Mouse (Mus musculus) erythroblast, adult 5-6 weeks (primary cell): Measurements from ENCODE around the gene Mef2a. TPM values are rescaled to one million over a fixed set of nuclear protein-coding genes. Genes with fewer than 3 reads are reported as not detected.

ENCODE experiments used
- ATAC-seq: replicated peaks from 2 replicates; pipeline ENCODE4 v1.8.0; 2016; ENCODE audit warnings: moderate number of reproducible peaks, mild to moderate bottlenecking, moderate TSS enrichment, inconsistent platforms; ENCODE audit not compliant: poor library complexity, low FRiP score, severe bottlenecking
- total RNA-seq, 2 experiments: library from RNA; stranded (forward) in 1 of 2; stranded (reverse) in 1 of 2; fragments of 150-400 nt in 1 of 2; fragments of 200-764, 138-1000 nt in 1 of 2; gene quantifications; 2 replicates each; pipeline versions ENCODE4 v1.2.3 to v1.2.4; 2015 to 2017; ENCODE audit warnings: low replicate concordance in 2 of 2

Mef2a gene
- total RNA-seq (2015; ENCODE audit: low replicate concordance) (12.3 and 14.2 TPM in 2 replicates), total RNA-seq (2017; ENCODE audit: low replicate concordance) (9.3 and 11.8 TPM in 2 replicates)

- ATAC-seq = peak; percentile 94
Measured at GRCm38 (mm10) chr7:67372729-67373583, at the start of gene Mef2a. Mef2a (minus strand) TSS chr7:67372858.

DNA sequence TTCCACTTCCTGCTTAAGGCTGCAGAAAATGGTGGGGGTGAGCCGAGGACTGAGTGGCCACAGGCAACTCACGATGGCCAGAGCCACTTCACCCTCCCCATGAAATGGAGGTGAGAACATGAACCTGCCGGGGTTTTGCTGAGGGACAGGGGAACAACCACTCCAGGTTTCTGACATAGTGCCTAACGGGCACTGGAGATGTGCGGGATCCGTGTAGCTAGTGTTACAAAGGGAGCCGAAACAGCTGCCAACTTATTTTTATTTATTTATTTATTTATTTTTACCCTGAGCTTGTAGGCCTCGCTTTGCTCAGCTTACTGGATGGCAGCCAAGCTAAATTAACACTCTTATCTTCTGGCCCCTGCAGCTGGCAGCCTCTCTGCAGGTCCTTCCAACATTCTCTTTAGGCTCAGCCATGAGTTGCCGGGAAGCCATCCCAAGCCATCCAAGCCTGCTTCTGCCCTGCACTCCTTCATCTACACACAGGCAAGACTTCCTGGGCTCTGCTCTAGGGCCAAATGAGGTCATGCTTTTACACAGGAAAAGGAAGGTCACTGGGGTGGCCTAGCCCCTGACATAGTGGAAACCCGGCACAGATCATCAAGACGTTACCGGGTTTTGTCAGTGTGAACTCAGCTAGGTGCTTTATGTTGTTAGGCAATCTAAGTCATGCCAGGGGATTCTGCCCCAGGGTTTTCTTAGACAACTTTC is 49.0 kb upstream of the Mef2a start:
- ATAC-seq = no peak

DNA sequence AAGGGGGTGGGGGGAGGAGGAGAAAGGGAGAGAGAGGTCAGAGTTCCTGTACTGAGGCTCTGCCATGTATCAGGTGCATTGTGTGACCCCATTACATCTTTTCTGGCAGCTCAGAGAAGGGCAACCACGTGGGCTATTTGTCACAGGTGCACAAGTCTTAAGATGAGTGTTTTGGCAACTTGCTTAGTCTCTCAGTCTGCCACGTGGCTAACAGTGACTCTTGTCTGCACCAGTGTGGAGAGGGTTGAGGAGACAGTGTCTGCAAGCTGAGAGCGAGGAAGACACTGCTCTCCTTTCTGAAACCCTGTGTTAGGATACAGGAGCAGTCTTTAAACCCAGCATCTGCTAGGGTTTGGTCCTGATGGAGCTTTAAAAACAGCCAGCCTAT is 48.4 kb upstream of the Mef2a start:
- ATAC-seq = no peak

DNA sequence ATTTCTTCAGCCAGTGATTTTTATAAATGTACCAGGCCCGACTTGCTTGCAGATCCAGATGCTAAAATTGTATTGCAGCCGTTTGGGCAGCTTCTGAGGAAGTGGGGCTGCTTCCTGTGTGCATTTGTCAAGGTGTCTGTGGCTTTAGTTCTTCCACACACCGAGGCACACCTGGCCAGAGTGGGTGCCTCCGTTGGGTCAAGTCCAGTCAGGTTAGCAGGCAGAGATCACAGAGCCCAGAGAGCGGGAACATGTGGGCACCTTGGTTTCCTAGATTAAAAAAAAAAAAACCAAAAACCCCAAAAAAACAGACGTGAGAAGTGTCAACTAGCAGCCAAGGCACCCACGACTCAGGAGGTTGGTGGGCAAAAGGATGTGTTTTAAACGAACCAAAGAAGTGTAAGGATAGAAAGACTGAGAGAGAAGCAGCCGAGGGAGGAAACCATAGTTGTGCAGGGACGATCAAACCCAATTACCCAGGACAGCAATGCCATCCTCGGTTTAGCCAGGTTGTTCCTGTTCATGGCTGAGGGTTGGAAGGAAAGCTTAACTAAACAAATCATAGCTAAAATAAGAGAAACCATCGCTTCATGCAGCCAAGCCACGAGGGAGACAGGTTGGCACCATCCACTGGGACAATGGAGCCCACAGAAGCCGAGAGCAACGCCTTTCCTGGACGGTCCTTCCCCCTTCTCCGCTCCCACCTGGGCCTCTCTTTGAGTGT is 47.1 kb upstream of the Mef2a start:
- no peak for ATAC-seq

DNA sequence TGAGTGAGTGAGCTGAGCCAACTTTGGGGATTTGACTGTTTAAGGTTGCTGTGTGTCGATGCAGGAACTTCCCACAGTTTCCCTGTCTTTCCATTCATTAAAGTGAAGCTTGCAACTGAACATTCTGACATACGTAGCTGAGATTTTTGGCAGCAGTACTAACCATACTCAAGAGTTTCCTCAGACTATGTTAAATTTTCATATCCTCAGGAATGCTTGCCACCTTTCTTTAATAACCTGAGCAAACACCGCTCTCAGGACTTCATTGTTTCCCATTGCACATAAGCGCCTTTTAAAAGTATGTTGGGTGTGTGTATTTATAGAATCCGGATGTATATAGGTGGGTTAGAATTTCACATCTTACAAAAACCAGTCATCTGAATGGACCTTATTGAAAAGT is 45.5 kb upstream of the Mef2a start:
- no peak for ATAC-seq

- no peak for ATAC-seq
Measured at GRCm38 (mm10) chr7:67414766-67415165, 42.1 kb upstream of the Mef2a start.

DNA sequence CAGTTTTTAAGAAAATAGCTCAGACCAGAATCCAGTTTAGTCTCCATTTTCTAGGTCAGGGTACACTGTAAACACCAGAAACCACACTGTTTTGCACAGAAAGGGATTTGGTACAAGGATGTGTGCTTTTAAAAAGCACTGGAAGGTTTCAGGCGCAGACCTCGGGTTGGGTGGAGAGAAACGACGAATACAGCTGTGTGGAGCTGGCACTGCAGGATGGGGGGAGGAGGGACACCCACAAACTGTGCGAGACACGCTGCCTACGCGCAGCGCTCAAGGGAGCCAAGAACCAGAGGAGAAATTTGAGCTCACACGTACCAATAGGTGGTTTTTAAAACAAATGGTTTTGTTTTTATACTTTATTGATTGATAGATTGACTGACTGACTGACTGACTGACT is 40.0 kb upstream of the Mef2a start:
- no peak for ATAC-seq

- ATAC-seq = no peak
Measured at GRCm38 (mm10) chr7:67407019-67407418, 34.4 kb upstream of the Mef2a start.

DNA sequence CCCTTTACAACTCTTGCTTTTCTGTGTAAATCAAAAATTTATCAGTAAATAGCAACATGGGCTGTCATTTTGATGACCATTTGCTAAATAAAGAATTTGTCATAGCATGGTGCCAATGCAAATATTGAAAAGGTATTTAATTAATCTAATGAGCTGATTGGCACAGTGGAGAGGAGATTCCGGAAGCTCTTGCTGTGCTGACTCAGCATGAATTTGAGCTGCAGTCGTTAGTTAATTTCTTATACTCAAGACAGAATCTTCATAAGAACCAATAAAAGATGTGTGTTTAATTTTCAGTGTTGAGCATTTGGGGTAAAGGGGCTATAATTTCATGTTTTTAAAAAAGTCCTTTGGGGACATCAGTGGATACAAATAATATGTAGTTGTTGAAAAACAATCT is 31.5 kb upstream of the Mef2a start:
- no peak for ATAC-seq

GRCm38 (mm10) chr7:67402353-67402752 is 29.7 kb upstream of the Mef2a start:
- no peak for ATAC-seq

- ATAC-seq = no peak
Measured at GRCm38 (mm10) chr7:67401379-67401778, 28.7 kb upstream of the Mef2a start.

DNA sequence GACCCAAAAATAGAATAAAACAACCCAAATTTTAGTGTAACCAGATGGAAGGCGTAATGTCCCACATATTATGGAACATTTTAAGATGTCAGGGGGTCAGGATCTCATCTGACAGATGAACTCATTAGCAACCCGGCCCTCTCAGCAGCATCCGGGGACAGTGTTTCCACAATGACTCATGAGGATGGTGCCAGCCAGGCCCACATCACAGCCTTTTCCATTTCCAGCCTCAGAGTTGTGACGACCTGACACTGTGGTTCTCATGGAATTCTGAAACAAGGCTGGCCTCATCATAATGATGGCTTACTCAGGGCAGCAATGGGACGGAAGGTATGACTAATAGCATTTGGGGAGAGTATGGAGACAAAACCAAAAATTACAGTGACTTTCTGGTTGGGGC is 18.1 kb upstream of the Mef2a start:
- no peak for ATAC-seq

DNA sequence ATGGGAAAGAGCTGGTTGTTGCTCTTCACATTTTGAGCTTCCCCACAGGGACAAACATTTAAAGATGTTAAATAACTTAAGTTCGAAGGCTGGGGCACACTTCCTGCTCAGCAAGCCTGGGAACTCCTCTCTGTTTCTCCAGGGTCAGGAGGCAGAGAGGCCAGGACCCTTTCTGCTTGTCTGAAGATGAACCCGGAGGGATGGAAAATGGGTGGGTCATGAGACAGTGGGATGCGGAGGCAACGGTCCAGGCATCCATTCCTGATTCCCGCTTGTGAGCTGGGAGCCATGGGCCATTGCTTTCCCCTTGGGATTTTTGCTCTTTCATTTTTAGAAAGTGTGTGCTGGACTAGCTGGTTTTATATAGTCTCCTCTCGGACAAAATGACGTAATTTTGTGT is 17.4 kb upstream of the Mef2a start:
- ATAC-seq = no peak

GRCm38 (mm10) chr7:67384942-67385872 is 12.5 kb upstream of the Mef2a start:
- no peak for ATAC-seq

DNA sequence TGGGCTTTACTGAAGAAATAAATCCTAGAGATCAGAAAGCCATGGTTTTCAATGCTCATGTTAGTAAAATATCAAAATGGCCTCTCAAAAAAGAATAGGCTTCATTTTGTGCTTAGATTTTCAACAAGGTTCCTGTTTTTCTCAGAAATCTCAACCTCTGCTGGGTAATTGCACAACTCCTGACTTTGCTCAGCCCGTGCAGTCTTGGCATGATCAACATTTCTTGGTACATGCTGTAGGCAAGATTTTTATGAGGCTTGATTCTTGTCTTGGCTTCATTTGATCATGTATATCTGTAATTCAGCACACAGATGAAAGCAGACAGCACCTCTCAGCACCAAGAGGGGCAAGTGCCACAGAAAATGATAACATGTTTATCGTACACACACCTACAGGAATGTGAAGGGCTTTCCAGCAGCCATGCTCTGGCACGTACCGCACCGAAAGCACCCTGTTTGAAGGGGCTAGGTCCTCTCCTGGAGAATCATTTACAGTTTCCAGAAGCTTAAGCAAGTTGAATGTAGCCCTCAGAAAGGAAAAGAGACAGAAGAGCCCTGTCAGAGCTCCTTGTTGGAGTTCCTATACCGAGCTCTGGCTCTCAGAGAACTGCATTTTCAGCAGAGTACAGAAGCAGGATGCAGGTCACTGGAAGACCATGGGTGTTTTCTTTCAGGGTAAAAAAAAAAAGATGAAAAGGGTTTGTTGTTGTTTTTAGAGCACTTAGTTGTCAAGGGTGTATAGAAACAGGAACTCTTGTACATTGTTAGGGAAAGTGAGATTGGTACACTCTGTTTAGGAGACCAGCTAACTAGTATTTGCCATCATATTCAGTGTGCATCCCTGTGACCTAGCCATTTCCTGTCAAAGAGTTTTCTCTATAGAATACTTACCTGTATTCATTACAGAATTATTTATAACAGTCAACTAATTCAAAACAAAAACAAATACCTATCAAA is 7.8 kb upstream of the Mef2a start:
- ATAC-seq = no peak

- no peak for ATAC-seq
Measured at GRCm38 (mm10) chr7:67376796-67377195, 4.1 kb upstream of the Mef2a start.

DNA sequence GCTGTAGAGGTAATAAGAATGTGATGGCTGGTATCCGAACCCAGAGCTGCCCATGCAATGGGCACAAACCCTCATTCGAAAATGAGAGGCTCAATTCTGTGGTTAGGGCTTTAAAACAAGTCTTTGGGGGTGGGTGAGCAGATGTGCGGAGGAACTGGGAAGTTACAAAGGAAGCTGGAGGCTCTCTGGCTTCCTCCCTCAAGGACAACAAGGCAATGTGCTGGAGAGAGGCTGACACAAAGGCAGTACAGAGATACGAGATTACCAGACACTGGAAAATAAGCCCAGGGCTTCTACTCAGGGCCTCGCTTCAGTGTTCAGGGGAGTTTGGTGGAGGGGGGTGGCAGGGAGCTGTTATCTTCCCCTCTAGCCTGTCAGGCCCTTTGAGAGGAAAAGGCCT is 1.3 kb upstream of the Mef2a start:
- ATAC-seq = no peak

GRCm38 (mm10) chr7:67373584-67373960 is 914 bp upstream of the Mef2a start:
- no peak for ATAC-seq
